Mouse (Mus musculus) retina, postnatal 1 day (tissue): ENCODE results near the gene Sept5.

Experiments used
- DNase-seq: peaks from one replicate; pipeline ENCODE4 v3.0.0-alpha.2; 2012

Gene Sept5

DNA sequence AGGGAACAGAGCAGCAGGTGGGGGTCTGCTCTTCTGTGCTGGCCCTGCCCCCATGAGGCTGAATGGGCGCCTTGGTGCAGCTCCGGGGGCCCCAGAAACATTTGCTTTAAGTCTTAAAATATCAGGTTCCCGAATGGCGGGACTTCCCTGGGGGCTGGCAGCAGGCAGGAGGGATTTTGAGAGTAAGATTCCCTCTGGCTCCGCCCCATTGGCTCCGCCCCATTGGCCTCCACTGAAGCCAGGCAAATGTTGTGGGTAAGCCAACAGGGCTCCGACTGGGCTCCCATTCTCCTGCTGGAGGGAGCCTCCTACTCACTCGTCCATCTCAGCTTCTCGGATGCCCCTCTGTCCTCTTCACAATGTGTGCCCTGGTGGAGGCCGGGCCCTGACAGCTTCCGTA is 21.5 kb downstream of the Sept5 start:
- DNase-seq = peak; percentile 73

DNA sequence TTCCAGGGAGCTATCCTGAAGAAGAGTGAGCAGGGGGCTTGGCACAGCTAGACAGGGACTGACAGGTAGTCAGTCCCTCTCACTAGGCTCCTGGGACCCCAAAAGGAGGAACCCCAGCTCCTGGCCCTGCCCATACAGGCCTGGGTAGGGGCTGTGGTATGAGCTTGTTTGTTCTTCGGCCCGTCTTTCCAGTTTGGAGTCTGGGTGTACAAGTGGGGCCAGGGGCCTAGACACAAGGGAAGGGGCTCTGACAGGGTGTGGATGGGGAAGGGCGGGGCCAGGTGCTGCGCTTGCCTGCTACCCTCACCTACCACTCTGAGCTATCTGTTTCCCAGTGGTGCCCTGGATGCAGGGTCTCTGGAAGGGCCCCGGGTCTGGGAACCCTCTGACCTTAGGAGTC is 24.0 kb downstream of the Sept5 start:
- DNase-seq = no peak

DNA sequence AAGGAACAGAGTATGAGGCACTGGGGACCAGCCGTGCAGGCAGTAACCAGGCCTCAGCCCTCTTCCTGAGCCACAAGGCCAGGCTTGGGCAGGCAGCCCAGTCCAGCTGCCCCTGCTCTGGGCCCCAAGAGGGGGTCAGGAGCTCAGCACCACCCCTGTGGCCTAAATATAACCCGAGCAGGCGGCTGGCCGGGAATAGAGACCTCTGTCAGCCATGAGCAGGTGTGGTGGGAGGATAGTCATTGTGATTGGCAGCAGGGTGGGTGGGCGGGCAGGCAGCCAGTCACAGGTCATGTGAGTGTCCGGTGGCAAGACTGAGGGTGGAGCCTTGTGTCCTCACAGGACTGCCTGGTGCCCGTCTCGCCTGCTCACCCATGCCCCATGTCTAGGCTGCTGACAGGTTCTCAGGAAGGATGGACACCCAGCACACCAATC is 25.5 kb downstream of the Sept5 start:
- DNase-seq = peak; percentile 91

DNA sequence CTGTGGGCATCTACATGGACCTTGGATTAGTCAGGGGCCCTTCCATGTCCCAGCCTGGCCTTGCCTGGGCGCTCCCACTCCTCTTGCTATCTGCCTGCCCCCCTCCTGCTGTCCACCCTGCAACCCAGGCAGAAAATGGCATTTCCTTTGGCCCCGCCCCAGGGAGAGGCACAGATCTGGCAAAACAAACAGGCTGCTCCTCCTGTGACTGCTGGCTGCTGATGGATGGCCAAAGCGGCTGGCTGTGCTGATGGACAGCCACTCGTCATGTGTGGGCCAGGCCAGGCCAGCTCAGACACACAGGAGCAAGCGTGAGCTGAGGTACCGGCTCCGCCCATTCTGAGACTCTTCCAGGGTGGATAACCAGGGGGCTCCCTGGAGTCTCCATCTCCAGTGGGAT is 28.3 kb downstream of the Sept5 start:
- no peak for DNase-seq

DNA sequence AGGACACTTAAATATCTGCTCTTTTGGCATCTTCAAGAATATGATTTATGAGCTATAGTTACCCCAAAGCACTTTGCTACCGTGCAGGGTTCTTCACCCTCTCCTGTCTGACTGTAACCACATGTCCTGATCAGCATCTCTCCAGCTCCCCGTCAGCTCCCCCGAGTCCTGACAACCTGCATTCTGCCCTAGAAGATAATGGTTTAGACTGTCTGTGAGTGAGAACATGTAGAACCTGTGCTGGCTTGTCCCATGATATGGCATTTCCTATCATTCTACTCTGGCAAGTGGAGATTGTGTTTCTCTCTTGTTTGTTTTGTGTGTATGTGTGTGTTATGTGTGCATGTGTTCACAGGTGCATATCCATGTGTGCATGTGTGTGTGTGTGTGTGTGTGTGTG is 31.7 kb downstream of the Sept5 start:
- DNase-seq = no peak

DNA sequence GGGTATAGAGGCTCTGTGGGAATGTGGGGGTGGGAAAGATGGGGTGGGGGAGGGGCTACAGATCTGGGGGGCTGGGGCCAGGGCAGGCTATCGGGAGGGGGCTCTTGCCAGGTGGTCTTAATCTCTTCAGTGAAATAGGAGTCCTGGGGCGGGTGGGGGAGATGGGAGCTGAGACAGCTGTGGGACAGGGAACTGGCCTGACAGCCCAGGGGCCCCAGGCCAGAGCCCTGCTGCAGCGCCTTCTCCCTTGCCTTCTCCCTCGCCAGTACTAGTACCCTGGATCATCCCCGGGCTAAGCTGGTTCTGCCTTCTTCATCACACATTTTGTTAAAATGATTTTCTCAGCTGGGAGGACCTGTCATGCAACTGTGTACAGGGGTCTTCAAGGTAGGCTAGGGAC is 33.5 kb downstream of the Sept5 start:
- DNase-seq = no peak

DNA sequence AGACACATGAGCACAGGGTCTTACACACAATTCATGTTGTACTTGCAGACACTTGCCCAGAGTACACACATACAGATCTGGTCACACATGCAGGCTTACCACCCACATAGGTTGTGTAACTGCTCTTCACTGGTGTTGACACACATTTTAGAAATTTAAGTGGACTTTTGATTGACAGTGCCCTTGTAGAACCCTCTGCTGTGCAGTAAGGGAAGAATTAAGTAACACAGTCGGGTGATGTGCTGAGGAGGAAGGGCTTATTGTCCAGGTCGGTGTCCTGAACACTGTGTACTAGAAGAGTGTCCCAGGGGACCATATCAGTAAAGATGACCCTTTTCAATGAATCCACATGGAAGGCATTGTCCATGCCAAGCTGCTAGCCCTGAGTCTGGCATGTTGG is 35.8 kb downstream of the Sept5 start:
- DNase-seq = no peak

DNA sequence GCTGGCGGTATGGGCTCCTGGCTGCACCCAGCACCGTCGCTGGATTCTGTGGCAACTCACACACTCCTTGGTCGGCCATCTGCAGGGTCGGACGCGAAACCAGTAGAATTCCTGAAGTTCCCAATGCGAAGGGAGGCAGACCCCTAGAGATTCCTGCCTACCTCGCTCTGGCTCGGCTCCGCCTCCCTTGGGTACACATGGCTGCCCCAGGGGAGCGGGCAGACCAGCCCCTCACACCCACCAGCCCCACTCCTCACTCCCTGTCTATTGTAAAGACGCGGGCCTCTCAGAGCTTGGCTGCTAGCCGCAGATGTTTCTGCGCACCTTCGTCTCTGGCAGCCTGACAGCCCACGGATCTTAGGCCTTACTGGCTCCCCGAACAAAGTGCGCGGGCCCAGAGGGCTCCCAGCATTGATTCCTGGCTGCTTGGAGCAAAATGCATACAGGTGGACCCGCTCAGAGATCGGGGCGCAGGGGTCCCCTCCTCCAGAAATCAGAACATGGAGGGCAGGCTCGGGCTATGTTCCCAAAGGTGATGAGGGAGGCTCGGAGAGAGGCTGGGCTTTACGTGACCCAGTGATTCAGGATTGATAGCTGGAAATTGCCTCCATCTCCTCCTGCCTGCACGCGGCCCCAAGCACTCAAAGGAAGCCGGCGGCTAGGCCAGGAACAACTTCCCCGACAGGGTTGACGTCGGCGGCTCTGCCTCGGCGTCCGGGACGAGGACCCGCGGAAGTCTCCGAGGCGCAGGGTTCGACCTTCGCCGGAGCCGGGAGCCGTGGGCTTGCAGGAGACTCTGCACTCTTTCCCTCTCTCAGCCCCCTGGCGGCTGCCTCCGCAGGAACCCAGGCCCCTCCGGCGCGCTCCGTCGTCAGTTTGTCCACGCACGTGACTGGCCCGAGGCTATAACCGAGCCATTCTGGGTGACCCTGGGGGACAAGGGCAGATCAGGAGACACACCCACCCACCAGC is 38.4 kb downstream of the Sept5 start:
- peak; percentile 76 for DNase-seq

DNA sequence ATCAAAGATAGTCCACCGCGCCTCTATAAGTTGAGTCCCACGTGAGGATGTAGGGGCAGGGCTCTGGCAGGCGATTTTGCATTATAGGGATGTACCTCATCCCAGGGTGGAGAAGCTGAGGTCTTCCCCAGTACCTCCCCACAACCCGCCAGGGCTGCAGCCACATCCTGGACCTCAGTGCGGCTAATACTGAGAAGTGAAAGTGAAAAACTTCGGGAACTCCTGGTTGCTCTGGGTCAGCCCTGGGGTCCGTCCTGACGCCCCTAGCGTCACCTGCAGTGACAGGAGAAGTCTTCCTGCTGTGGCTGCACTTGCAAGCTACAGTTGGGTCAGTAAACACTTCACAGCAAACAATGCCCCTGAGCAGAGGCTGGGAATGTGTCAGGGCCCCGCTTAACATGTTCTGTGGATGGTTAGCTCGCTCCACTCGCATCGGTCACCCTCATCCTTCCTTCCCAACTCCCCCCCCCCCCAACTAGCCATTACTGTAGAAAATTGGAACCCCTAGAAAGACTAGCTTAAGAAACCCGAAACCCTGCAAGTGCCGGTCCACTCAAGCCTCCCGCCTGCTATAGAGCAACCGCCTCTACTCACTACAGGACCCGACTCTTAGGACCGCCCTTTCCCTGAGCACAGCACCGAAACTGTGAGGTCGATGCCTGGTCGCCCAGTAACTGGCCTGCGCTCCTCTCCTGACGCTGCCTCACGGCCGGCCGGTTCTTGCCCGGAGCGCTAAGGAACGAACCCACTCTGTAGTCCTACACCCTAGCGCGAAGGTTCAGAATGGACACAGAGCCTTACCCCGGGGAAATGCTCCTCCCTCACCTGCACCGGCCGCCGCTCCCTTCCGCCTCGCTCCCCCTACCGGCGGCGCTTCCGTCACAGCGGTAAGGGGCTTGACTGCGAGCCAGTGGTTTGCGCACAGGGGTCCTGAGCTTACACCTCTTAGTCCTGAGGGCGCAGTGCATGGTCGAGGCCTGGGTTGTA is 39.7 kb downstream of the Sept5 start, which contains the start of gene Tbx1:
TSS of gene Tbx1 (minus strand) at position 868 of the 987 bp plus-strand sequence.
- DNase-seq = peak; percentile 49

DNA sequence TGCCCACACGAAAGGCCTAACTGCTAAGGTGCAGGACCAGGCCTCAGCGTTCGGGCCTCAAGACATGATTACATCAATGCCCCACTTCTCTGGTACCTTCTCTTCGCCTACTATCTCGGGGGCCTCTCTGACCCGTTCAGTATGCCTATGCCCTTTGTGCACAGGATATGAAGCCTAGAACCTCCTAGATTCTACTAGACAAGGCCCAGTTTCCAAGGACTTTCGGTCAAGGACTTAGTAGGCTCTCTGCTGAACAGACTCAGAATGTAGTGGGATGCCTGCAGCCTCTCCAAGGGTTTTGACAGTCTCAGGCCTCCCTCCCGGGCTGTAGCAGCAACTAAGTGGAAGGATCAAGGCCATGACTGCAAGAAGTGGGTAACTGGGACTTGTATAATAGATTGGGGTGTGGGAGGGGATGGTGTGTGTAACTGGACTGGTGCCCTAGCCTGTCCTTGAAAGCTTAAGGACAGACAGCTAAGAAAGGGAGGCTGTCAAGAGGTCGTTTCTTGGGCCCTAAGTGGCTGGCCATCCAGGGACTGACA is 40.6 kb downstream of the Sept5 start:
- DNase-seq = no peak

DNA sequence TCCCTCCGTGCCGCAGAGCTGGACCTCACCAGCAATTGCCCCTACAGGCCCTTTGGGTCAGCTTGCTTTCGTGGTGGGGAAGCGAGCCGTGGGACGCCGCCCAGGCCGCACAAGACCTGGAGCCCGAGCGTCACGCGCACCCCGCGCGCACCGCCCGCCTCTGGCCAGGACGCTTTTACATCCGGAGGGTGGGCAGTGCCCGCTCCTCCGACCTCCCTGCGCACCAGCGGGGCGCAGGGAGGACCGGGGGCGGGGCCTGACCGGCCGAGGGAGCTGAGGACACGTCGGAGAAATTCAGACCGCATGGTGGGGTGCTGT is 41.1 kb downstream of the Sept5 start:
- peak; percentile 30 for DNase-seq

DNA sequence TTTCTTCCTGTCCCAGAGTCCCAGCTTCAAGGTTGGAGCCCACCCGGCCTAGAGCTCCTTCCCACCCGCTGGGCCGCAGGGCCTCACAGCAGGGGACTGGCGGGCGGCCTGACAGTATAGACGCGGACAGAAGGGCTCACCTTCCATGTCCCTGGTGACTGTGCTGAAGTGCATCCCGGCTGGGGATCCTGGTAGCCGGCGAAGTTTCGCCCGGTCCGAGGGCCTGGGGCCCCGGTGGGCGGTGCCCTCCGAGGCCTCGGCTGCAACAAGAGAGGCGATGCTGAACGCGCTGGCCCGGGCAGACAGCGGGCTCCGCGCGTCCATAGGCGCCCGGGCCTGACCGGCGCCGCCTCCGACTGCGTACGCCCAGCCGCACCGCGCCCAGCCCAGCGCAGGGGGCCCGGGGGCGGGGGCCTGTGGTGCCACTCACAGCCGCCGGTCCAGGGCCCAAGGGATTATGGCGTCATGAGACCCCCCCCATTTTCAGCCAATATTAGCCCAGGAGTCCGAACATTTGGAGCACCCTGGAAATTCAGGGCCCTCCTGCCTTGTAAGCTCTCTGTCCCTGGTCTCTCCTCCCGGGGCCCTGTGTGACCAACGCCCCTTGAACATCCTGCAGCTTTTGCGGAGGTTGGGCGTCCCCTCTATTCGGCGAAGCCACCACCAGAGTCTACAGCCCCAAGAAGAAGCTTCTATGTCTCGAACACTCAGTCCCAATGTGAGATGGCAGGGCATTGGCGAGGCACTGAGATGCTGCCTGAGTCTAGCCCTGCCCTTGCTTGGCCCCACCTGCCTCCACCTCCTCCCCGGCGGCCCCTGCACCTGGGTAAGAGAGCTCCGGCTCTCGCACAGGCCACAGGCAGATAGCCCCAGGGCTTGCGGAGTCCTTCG is 41.7 kb downstream of the Sept5 start:
- DNase-seq = peak; percentile 59

DNA sequence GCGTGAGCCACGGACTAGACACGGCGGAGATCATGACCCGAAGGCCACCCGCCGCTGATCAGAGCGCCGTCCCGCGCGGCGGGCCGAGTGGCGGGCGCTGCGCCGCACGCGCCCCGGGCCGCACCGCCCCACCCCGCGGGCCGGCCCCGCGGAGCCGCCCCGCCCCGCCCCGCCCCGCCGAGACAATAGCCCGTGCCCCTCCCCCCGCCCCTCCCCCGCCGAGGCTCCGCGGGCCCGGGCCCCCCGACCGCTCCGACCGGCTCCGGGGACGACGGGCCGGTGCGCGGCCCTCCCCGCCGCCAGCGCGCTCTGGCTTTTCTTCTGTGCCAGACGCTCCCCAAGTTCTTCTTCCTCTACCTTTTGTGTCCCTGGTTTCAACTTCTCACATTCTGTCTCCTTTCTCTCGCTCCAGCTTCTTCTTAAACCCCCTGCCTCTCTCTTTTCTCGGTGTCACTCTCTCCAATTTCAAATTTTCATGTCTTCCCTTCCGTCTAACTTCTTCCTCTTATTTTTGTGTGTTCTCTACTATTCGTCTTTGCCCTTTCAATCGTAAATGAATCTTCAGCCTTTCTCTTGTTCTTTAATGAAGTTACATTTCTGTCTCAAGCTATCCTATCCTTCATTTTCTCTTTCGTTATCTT is 42.7 kb downstream of the Sept5 start:
- no peak for DNase-seq

DNA sequence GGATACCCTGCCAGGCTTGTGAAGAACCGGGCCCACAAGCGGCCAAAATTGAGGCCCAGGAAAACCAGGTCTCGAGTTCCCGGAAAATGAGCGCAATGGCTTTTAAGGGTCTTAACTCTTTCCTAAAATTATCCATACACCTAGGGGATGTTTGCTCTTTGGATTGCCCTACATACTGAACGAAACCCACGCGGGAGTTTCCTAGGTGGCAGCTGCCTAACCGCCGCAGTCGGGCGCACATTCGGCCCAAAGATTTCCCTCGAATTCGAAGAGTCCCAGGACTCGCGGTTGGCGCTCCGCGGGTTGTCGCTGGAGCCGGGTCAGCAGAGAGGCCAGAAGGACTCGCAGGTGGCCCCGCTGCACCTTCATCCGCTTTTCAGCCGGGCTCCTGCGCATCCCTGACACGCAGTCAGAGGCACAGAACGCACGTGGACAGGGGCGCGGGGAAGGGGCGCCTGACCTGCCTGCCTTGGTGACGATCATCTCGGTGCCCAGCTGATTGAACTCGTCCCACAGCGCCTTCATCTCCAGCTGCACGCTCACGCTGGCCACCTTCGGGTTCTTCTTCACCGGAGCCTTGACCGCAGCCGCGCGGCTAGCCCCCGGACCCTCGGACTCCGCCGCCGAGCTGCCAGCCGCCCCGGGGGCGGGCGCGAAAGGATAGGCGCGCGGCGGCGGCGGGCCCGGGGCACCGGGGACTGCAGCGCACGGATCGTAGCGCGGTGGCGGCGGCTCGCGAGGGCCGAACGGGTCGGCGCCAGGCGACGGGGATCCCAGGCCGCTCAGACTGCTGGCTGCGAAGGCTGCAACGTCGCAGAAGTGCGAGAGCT is 43.5 kb downstream of the Sept5 start:
- DNase-seq = peak; percentile 43

DNA sequence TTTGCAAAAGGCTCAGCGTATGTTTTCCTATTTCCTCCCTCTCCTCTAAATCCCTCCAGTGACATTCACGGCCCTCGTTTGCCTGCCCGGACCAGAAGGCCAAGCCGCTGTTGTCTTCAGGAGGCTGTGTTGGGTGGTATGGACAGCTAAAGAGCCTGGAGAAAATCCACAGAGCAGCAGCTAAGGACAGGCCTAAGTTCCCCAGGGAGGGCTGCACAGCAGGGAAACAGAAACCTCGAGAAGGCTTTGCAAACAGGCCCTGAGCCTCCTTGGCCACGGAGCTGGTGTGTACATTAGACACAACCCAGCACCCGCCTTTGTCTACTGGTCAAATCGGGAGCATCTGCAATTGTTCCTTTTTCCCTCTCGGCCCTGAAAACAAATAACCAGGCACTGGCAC is 44.1 kb downstream of the Sept5 start:
- DNase-seq = peak; percentile 30

DNA sequence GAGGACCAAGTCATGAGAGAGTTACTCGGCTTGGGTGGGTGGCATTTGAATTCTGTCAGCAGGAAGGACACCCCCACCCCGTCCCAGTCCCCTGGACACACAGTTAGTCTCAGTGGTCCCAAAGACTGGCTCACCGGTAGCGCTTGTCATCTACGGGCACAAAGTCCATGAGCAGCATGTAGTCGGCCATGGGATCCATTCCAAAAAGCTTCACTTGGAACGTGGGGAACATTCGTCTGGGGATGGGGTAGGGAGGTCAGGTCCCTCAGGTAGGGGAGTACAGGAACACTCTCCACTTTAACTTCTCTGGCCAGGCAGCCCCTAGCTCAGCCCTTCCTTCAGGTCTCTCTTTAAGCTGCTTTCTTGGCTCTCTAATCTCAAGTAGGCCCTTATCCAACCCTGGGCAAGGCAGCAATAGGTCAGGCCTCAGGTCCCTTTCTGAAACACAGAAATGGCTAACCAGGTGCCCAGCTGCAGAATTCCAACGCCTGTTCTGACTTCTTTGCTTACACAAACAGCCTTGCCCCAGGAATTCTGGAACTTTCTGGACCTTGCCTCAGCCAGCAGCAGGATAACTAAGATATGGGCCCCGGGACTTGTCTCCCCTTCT is 44.7 kb downstream of the Sept5 start:
- no peak for DNase-seq

DNA sequence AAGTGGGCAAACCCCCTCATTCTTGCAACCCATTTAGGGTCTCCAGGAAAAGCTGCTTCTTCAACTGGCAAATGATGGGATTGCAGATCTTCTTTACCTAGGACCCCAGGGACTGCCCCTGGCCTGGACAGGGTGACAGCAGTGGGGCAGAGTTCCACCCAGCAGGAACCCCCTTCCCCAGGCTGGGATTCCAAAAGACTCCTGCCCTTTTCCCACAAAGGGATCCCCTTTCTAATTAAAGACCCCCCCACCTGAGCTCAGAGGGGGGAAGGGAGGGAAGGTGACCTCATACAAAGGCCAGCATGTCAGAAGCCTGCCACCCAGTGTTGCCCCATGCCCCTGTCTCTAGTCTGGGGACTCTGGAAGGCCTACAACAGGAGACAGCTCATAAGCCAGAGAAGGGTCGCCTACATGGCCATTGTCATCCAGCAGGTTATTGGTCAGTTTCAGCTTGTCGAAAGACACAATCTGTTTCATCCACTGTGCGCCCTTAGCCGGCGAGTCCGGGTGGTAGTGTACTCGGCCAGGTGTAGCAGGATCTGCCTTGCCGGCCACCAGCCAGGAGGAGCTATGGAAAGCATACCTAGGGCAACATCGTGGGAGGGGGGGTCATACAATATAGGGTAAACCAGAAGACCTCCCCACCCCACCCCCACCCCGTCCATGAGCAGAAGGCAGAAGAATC is 45.9 kb downstream of the Sept5 start:
- no peak for DNase-seq

DNA sequence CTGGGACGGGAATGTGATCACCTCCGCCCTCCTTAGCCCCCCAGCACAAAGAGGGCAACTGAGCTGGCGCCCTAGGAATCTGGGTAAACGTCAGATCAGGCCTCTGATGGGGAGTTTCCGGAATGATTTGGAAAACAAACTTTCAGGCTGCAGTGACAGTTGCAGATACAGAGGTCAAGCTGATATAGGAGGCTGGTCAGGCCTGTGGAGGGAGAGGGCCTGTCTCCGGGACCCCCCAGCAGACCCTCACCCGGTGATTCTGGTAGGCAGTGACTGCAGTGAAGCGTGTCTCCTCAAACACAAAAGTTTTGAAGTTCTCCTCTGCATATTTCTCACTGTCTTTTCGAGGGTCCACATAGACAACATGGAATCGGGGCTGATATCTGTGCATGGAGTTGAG is 46.6 kb downstream of the Sept5 start:
- DNase-seq = no peak

DNA sequence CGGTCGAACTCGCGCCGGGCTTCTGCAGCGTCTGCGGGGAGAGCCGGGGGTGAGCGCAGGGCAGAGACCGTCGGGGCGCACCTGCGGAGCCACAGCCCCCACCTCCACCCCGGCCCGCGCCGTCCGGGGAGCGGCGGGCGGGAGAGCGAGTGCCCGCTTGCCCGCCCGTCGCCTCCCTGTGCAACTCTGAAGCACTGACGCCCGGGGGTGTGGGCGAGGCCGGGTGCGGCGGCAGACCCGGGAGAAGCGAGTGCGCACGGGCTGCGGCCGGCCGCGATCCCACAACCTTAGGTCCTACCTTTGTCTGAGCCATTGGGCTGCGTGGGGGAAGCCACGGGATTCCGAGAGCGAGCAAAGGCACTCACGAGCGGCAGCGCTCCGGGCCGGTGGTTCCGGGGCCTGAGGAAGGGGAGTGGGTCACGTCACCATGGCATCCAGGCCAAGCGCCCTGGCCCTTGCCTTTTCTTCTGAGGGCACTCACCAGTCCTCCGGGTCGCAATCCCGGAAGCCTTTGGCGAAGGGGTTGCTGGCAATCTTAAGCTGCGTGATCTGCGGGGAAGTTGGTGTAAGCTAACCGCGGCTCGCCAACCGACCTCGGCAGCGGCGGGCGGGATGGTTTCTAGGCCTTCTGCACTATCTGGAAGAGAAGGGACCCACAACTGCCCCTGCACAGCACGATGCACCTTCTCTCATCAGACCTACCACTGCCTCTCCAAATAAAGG is 47.2 kb downstream of the Sept5 start:
- DNase-seq = no peak
